Mouse (Mus musculus) intestine, embryonic 15.5 days (tissue): ENCODE measurements around the gene Cpsf6. TPM values are rescaled to one million over a fixed set of nuclear protein-coding genes. Genes with fewer than 3 reads are reported as not detected.

Experiments used
- ATAC-seq: fragments of 200-750 bp; cut with Nextera tagmentation; 2 replicates; pipeline ENCODE4 v1.8.0; 2017; ENCODE audit warnings: moderate TSS enrichment, moderate library complexity
- H3K27ac ChIP-seq: fragments of 300-500 bp; sonication (generic); 2 replicates; pipeline ENCODE4 v1.5.1; 2015; ENCODE audit warnings: mild to moderate bottlenecking, inconsistent platforms
- H3K27me3 ChIP-seq: fragments of 300-500 bp; sonication (generic); replicated peaks from 2 replicates; pipeline ENCODE4 v1.6.1; 2015; ENCODE audit warnings: inconsistent platforms
- H3K36me3 ChIP-seq: fragments of 300-500 bp; sonication (generic); 2 replicates; pipeline ENCODE4 v1.6.1; 2015; ENCODE audit warnings: inconsistent platforms
- H3K4me1 ChIP-seq: fragments of 300-500 bp; sonication (generic); replicated peaks from 2 replicates; pipeline ENCODE4 v1.6.1; 2015; ENCODE audit warnings: inconsistent platforms
- H3K4me2 ChIP-seq: fragments of 300-500 bp; sonication (generic); replicated peaks from 2 replicates; pipeline ENCODE4 v1.6.1; 2015; ENCODE audit warnings: mild to moderate bottlenecking, inconsistent platforms
- H3K4me3 ChIP-seq: fragments of 300-500 bp; sonication (generic); replicated peaks from 2 replicates; pipeline ENCODE4 v1.5.1; 2015; ENCODE audit warnings: inconsistent platforms
- H3K9ac ChIP-seq: fragments of 300-500 bp; sonication (generic); 2 replicates; pipeline ENCODE4 v1.6.1; 2015; ENCODE audit warnings: inconsistent platforms
- H3K9me3 ChIP-seq: fragments of 300-500 bp; sonication (generic); 2 replicates; pipeline ENCODE4 v1.6.1; 2016; ENCODE audit warnings: inconsistent platforms
- WGBS: fragments of 180-500 bp; shearing (Covaris S2); methylation state at CpG from one replicate; pipeline ENCODE4 v1.1.7; 2015; 5-methylcytosine and 5-hydroxymethylcytosine counted together
- polyA plus RNA-seq: library from polyadenylated mRNA; unstranded; fragments of >200 nt; fragmentation: Nextera tagmentation; extraction: Ambion mirVana; gene quantifications from 2 replicates; pipeline ENCODE4 v1.2.1, GENCODE M21; 2015

The Cpsf6 gene
- polyA plus RNA-seq, 1 experiment from 2014 or later, result 129 TPM

GRCm38 (mm10) chr10:117411131-117411530 is 31.3 kb upstream of the Cpsf6 start:
- ATAC-seq, result no peak
- Histone ChIP-seq H3K4me3 (no peak overlapping the region), H3K27ac (no peak overlapping the region), H3K36me3 (no peaks in the 10 kb centered on the region), H3K4me1 (no peaks in the 10 kb centered on the region), H3K4me2 (no peak overlapping the region), H3K9me3 (no peaks in the 10 kb centered on the region), H3K9ac (no peak overlapping the region), H3K27me3 (no peaks in the 10 kb centered on the region)
- WGBS, result 69% methylated on average over 6 of the region's 6 CpGs

DNA sequence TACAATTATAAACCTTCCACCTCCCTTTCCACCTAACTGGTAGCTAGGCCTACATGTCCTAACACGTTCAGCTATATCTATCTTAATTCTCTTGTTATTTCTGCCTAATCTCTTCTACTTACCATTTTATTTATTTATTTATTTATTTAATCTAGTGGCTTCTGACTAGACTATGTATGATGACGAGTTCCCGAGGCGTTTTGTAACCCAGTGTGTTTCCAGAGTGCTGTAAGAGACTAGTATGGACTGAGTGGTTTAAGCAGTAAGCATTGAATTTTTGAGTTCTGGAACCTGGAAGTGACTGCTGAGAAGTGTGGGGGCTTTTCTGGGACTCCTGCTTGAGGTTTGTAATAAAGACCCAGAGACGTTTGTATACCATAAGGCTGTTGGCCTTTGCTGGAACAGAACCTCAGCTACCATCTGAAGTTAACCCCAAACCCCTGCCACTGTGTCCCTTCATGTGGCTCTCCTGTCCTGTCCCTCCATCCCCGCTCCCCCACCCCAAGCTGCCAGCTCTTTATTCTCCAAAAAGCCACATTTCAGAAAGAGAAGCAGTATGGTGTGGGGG is 30.8 kb upstream of the Cpsf6 start:
- Histone ChIP-seq H3K27ac (no peak overlapping the region), H3K4me2 (no peak overlapping the region), H3K36me3 (no peaks in the 10 kb centered on the region), H3K27me3 (no peaks in the 10 kb centered on the region), H3K9ac (no peak overlapping the region), H3K9me3 (no peaks in the 10 kb centered on the region), H3K4me3 (no peak overlapping the region), H3K4me1 (no peaks in the 10 kb centered on the region)
- 90% methylated on average over 6 of the region's 6 CpGs for WGBS
- ATAC-seq, result no peak

DNA sequence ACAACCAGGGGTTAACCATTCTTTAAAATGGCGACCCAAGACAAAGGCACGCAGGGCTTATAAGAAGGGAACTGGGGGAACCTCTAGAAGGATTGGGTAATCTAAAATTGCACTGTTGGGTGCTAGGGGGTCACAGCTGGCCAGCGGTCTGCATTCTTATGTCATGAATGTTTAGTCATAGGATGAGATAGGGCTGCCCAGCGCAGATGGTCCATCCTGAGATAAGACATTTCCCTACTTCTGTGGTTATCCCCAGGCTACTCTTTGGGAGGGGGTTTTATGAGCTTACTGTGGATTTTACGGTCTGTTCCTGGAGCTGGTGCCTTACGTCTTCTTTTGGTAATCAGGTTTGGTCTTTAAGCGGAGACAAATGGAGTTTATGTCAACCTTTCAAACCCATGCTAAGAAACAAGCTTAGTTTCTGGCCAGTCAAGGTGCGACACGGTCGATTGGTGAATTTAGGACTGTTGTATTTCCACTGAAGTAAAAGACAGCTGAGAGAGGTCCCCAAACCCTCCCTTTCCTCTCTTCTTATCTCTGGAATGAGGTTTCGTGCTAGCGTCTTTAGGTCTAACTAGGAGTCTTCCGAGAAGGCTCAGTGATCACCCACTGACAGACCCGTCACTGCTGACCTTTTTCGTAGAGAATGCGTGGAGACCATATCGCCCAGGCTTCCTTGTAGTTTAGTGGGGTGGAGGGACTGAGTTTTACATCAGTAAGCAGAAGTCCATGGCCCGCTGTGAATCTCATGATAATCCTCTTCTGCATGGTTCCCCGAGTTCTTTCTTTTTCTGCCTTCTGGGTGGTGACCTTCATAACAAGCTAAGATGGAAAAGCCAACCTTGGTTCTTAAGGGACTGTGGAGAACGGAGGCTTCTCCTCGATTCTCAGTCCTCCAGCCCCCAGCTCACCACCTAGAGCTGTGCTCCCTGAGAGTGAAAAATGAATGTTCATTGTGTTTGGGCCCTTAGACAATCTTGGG is 29.8 kb upstream of the Cpsf6 start:
- no peak for ATAC-seq
- Histone ChIP-seq H3K4me1 (no peaks in the 10 kb centered on the region), H3K9me3 (no peaks in the 10 kb centered on the region)

GRCm38 (mm10) chr10:117408545-117409372 is 28.9 kb upstream of the Cpsf6 start:
- H3K27ac ChIP-seq, result no peak overlapping the region
- no peak overlapping the region for H3K4me3 ChIP-seq
- ATAC-seq, result no peak
- 79% methylated on average over 7 of the region's 7 CpGs for WGBS
- H3K27me3 ChIP-seq, result no peaks in the 10 kb centered on the region
- H3K4me1 ChIP-seq, result no peaks in the 10 kb centered on the region
- no peak overlapping the region for H3K4me2 ChIP-seq
- no peaks in the 10 kb centered on the region for H3K9me3 ChIP-seq
- H3K36me3 ChIP-seq, result no peaks in the 10 kb centered on the region
- no peak overlapping the region for H3K9ac ChIP-seq

More for the DNA sequence above, 29.8 kb upstream of the Cpsf6 start:
- no peak overlapping the region for H3K4me2 ChIP-seq
- H3K27me3 ChIP-seq, result no peaks in the 10 kb centered on the region
- no peak overlapping the region for H3K9ac ChIP-seq
- H3K36me3 ChIP-seq, result no peaks in the 10 kb centered on the region
- no peak overlapping the region for H3K4me3 ChIP-seq
- H3K27ac ChIP-seq, result no peak overlapping the region
- 67% methylated on average over 21 of the region's 21 CpGs for WGBS

GRCm38 (mm10) chr10:117407734-117408288 is 28.0 kb upstream of the Cpsf6 start:
- no peak overlapping the region for H3K4me3 ChIP-seq
- no peaks in the 10 kb centered on the region for H3K9me3 ChIP-seq
- WGBS, result 77% methylated on average over 4 of the region's 4 CpGs
- no peaks in the 10 kb centered on the region for H3K36me3 ChIP-seq
- H3K9ac ChIP-seq, result no peak overlapping the region
- no peak overlapping the region for H3K27ac ChIP-seq
- no peaks in the 10 kb centered on the region for H3K27me3 ChIP-seq
- H3K4me2 ChIP-seq, result no peak overlapping the region
- no peak for ATAC-seq
- H3K4me1 ChIP-seq, result no peaks in the 10 kb centered on the region

DNA sequence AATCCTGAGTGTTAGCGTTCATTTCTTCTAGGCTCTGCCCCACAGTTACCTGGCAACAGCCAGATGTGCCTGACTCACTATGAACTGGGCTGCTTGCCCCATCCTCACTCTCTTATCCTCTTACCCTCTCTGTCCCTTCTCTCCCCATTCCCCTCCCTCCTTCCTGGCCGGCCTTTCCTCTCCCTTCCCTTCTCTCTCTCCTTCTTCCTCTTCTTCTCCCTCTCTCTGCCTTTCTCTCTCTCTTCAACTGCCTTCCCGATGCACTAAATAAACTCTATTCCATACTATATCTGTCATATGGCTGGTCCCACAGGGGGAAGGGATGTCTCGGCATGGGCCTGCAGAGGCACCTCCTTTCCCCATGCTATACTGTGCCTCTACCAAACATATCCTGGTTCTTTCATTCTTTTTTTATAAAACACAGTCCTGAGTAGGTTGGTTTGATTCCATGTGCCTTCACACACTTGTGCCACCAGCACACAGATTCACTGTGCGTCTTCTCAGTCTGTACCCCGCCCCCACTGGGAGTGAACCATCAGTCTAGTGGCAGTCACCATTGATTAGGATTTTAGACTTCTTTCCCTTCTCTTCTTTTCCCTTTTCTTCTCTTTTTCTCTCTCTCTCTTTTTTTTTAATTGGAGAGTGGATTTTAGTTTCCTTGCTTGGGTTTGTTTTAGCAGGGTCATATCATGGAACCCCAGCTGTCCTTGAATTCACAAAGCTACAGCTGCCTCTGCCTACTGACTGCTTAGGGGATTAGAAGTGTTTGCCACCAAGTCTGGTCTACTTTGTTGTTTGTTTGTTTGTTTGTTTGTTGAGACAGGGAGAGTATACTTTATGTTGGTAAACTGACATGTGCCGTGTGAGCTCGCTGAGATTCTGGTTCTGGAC is 27.3 kb upstream of the Cpsf6 start:
- no peak for ATAC-seq
- Histone ChIP-seq H3K4me2 (no peak overlapping the region), H3K36me3 (no peaks in the 10 kb centered on the region), H3K4me1 (no peaks in the 10 kb centered on the region), H3K9me3 (no peaks in the 10 kb centered on the region), H3K9ac (no peak overlapping the region), H3K27ac (no peak overlapping the region), H3K4me3 (no peak overlapping the region), H3K27me3 (no peaks in the 10 kb centered on the region)
- 81% methylated on average over 8 of the region's 8 CpGs for WGBS

- Histone ChIP-seq H3K9ac (no peak overlapping the region), H3K9me3 (no peaks in the 10 kb centered on the region), H3K27me3 (no peaks in the 10 kb centered on the region), H3K4me2 (no peak overlapping the region), H3K4me1 (no peaks in the 10 kb centered on the region), H3K4me3 (no peak overlapping the region), H3K36me3 (no peaks in the 10 kb centered on the region), H3K27ac (no peak overlapping the region)
- no peak for ATAC-seq
- 87% methylated on average over 5 of the region's 5 CpGs for WGBS
Measured at GRCm38 (mm10) chr10:117406283-117406588, 26.4 kb upstream of the Cpsf6 start.

DNA sequence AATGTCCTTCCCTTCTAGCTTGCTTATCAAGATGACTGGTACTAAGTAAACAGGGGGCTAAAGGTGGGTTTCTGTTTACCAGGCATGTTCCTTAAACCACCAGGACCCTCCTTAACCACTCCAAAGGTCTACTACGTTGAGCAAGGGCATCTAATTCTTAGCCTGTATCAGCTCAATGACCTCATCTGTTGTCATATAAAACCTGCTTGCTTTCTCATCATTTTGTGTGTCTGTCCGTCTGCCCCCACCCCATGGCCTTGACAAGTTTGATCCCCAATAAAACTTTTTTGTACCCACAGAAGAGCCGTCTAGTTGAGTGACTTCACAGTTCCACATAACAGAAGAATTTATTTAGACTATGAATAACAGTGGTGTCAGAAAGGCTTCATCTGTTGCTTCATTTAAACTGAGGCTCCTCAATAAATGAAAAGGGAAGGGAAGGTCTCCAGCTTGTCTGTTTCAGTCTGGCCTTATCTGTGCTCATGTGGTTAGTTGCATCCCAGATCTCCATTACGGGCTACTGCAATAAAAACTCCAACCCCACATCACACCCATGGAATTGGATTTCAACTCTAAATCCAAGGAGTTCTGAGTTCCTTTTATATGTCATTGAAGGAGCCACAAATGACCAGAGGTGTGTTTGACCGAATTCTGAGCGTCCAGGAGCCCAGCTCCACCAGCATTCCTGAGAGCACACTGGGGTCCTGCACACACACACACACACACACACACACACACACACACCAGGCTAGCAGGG is 25.9 kb upstream of the Cpsf6 start:
- Histone ChIP-seq H3K36me3 (no peaks in the 10 kb centered on the region), H3K4me3 (no peak overlapping the region), H3K27ac (no peak overlapping the region), H3K9ac (no peak overlapping the region), H3K4me2 (no peak overlapping the region), H3K9me3 (no peaks in the 10 kb centered on the region), H3K27me3 (no peaks in the 10 kb centered on the region), H3K4me1 (no peaks in the 10 kb centered on the region)
- WGBS, result 67% methylated on average over 6 of the region's 6 CpGs
- ATAC-seq, result no peak

DNA sequence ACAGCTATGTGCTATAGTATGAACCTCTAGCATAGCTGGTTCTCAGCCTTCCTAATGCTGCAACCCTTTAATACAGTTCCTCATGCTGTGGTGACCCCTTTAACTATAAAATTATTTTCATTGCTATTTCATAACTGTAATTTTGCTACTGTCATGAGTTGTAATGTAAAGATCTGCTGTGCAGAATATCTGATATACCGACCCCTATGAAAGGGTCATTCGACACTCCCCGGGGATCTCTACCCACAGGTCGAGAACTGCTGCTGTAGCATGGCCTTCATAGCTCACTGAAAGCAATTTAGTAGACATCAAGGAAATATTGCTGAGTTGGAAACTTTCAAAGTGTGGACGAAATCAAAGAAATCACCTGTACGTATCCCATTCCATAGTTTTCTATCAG is 24.6 kb upstream of the Cpsf6 start:
- H3K4me1 ChIP-seq, result no peaks in the 10 kb centered on the region
- H3K27me3 ChIP-seq, result no peaks in the 10 kb centered on the region
- H3K9ac ChIP-seq, result no peak overlapping the region
- H3K9me3 ChIP-seq, result no peaks in the 10 kb centered on the region
- H3K4me3 ChIP-seq, result no peak overlapping the region
- no peak for ATAC-seq
- H3K36me3 ChIP-seq, result no peaks in the 10 kb centered on the region
- 92% methylated on average over 6 of the region's 6 CpGs for WGBS
- no peak overlapping the region for H3K27ac ChIP-seq
- no peak overlapping the region for H3K4me2 ChIP-seq

- 79% methylated on average over 15 of the region's 15 CpGs for WGBS
- Histone ChIP-seq H3K4me1 (no peaks in the 10 kb centered on the region), H3K36me3 (no peaks in the 10 kb centered on the region), H3K9me3 (no peaks in the 10 kb centered on the region), H3K9ac (no peak overlapping the region), H3K4me3 (no peak overlapping the region), H3K4me2 (no peak overlapping the region), H3K27me3 (no peaks in the 10 kb centered on the region; the same call in 1 of the 2 replicates), H3K27ac (no peak overlapping the region)
- no peak for ATAC-seq
Measured at GRCm38 (mm10) chr10:117403344-117403953, 23.6 kb upstream of the Cpsf6 start.
